Mouse (Mus musculus) hindbrain, embryonic 15.5 days (tissue): Measurements from ENCODE around the gene Skiv2l. TPM values are rescaled to one million over a fixed set of nuclear protein-coding genes. Genes with fewer than 3 reads are reported as not detected.
A peak's percentile ranks its signal among the peaks of the same experiment; 100 is the strongest.

Source experiments
- ATAC-seq: fragments of 200-750 bp; cut with Nextera tagmentation; 2 replicates; pipeline ENCODE4 v1.8.0; 2017; ENCODE audit warnings: low read depth, moderate number of reproducible peaks, moderate TSS enrichment; ENCODE audit not compliant: low FRiP score
- H3K27ac ChIP-seq: fragments of 300-500 bp; sonication (generic); replicated peaks from 2 replicates; pipeline ENCODE4 v1.5.1; 2015; ENCODE audit warnings: mild to moderate bottlenecking, inconsistent platforms
- H3K27me3 ChIP-seq: fragments of 300-500 bp; sonication (generic); 2 replicates; pipeline ENCODE4 v1.6.1; 2015; ENCODE audit warnings: control low read depth, inconsistent platforms
- H3K36me3 ChIP-seq: fragments of 300-500 bp; sonication (generic); 2 replicates; pipeline ENCODE4 v1.6.1; 2015; ENCODE audit warnings: control low read depth, inconsistent platforms
- H3K4me1 ChIP-seq: fragments of 300-500 bp; sonication (generic); replicated peaks from 2 replicates; pipeline ENCODE4 v1.6.1; 2015; ENCODE audit warnings: control low read depth, inconsistent platforms
- H3K4me2 ChIP-seq: fragments of 300-500 bp; sonication (generic); 2 replicates; pipeline ENCODE4 v1.6.1; 2015; ENCODE audit warnings: moderate library complexity, mild to moderate bottlenecking, inconsistent platforms
- H3K4me3 ChIP-seq: fragments of 300-500 bp; sonication (generic); 2 replicates; pipeline ENCODE4 v1.5.1; 2015; ENCODE audit warnings: mild to moderate bottlenecking, inconsistent platforms
- H3K9ac ChIP-seq: fragments of 300-500 bp; sonication (generic); 2 replicates; pipeline ENCODE4 v1.6.1; 2015; ENCODE audit warnings: inconsistent platforms
- H3K9me3 ChIP-seq: fragments of 300-500 bp; sonication (generic); 2 replicates; pipeline ENCODE4 v1.6.1; 2016; ENCODE audit warnings: control low read depth, inconsistent platforms
- WGBS: fragments of 180-500 bp; shearing (Covaris S2); methylation state at CpG from one replicate; pipeline ENCODE4 v1.1.7; 2015; 5-methylcytosine and 5-hydroxymethylcytosine counted together
- polyA plus RNA-seq: library from polyadenylated mRNA; unstranded; fragments of >200 nt; fragmentation: Nextera tagmentation; extraction: Ambion mirVana; gene quantifications from 2 replicates; pipeline ENCODE4 v1.2.1, GENCODE M21; 2015

The Skiv2l gene
- polyA plus RNA-seq, 1 experiment from 2014 or later: 63.4 TPM

DNA sequence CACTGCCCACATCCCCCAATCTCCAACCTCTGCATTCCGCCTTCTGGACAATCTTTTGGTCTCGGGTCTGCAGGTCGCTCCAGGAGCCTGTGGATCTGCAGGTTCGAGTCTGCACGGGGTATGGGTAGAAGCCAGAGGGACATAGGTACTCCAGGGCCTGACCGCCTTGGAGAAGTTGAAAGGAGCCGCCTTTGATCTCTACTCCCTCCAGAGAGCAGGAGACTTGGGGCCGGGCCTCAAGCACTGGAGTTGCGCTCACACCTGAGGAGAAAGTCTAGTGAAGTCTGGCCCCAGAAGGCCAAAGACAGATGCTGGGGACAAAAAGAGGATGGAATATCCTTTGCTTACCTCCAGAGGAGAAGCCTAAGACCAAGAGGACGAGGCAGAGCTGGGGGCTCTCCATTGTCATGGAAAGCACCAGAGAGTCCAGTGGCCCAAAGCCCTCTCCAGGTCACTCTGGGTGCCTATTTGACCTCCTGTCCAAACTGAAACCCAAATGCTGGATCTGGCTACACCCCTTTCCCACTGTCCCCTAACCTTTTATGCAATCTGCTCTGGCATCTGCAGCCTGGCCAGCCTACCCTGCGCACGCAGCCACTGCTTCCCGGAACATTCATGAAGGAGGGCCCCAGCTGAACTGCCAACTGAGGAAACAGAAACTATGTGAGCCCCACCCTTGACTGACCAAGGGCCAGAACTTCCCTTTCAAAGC lies 11.8 kb upstream of the Skiv2l start:
- Histone ChIP-seq H3K36me3 (no peaks in the 10 kb centered on the region), H3K9ac (no peak overlapping the region), H3K4me2 (no peak overlapping the region), H3K4me3 (no peak overlapping the region), H3K4me1 (no peaks in the 10 kb centered on the region), H3K27ac (no peak overlapping the region), H3K9me3 (no peaks in the 10 kb centered on the region), H3K27me3 (no peaks in the 10 kb centered on the region)
- WGBS: 71% methylated on average over 13 of the region's 13 CpGs
- no peak for ATAC-seq

DNA sequence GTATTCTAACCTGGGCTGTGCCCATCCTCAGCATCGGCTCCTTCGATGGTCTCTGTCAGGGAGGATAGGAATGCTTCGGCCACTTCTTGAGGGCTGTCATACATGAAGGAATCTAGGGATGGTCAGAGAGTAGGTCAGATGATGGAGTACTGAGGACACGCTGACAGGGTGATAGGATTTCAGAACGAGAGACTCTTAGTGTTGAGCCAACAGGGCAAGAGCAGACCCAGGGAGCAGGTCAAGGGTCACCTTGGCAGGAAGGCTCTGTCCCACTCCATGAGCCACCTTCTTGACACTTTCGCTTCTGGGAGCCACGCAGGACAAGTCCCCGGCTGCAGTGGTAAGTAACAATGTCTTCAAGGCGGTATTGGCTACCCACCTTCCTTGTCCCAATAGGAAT lies 10.5 kb upstream of the Skiv2l start:
- H3K9me3 ChIP-seq: no peaks in the 10 kb centered on the region
- H3K27ac ChIP-seq: no peak overlapping the region
- WGBS: 89% methylated on average over 9 of the region's 9 CpGs
- peaks cover 10% of the 10 kb centered on the region for H3K36me3 ChIP-seq
- ATAC-seq: no peak
- H3K4me2 ChIP-seq: no peak overlapping the region
- no peaks in the 10 kb centered on the region for H3K27me3 ChIP-seq
- no peak overlapping the region for H3K9ac ChIP-seq
- H3K4me1 ChIP-seq: no peaks in the 10 kb centered on the region
- no peak overlapping the region for H3K4me3 ChIP-seq

DNA sequence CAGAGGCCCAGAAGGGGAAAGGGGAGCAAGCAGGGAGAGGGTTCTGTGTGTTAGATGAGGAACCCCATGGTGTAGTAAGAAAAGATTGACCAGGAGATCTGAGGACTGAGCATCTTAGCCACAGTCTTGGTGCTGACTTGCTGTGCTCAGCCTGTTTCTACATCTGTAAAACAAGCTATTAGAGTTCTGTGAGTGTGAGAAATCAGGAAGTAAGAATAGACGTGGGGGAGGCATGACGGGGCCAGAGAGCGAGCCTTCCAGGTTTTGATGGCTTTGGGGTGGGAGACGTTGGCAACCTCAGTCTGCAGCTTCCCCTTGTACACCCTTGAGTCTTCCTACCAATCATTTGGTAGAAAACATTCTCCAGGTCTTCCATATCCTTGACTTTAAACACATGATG lies 8.7 kb upstream of the Skiv2l start:
- Histone ChIP-seq H3K9ac (no peak overlapping the region), H3K36me3 (peaks cover 27% of the 10 kb centered on the region), H3K4me1 (no peaks in the 10 kb centered on the region), H3K9me3 (no peaks in the 10 kb centered on the region), H3K27ac (no peak overlapping the region), H3K4me2 (no peak overlapping the region), H3K4me3 (no peak overlapping the region), H3K27me3 (no peaks in the 10 kb centered on the region)
- ATAC-seq: no peak
- WGBS: 87% methylated on average over 4 of the region's 4 CpGs

DNA sequence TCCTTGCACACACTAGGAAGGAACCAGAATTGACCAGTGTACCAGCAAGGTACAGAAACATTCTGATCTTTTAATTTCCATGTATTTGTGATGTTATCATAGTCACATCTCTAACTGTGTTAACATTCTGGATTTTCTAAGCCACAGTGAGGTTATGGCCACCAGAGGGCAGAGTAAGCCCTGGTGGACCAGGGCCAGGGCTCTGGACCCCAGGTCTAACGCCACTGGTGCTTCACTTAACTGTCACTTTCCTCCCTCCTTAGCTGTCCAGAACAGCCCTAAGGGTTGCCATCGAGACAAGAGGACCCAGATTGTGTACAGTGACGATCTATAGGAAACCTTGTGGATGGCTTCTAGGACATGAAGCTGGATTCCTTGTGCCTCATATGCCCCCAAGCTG lies 5.8 kb upstream of the Skiv2l start:
- no peak overlapping the region for H3K9ac ChIP-seq
- H3K36me3 ChIP-seq: peaks cover 39% of the 10 kb centered on the region
- H3K4me3 ChIP-seq: no peak overlapping the region
- 44% methylated on average over 3 of the region's 3 CpGs for WGBS
- H3K27me3 ChIP-seq: no peaks in the 10 kb centered on the region
- H3K9me3 ChIP-seq: no peaks in the 10 kb centered on the region
- no peak overlapping the region for H3K4me2 ChIP-seq
- no peak for ATAC-seq
- H3K27ac ChIP-seq: no peak overlapping the region
- peaks cover 14% of the 10 kb centered on the region for H3K4me1 ChIP-seq

DNA sequence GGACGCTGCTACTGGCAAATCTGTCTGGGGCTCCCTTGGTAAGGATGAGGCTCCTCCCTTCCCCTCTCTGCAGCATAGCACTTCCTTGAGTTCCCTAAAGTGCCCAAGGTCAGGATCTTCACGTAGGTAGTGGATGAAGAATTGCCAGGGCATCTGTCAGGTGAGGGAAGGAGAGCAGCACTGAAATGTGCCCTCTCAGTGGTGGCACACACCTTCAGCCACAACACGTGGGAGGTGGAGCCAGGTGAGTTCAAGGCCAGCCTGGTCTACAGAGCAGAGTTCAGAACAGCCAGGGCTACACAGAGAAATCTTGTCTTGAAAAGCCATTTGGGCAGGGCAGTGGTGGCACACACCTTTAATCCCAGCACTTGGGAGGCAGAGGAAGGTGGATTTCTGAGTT lies 4.8 kb upstream of the Skiv2l start:
- Histone ChIP-seq H3K4me1 (peaks cover 17% of the 10 kb centered on the region), H3K9me3 (no peaks in the 10 kb centered on the region), H3K9ac (no peak overlapping the region), H3K36me3 (peaks cover 39% of the 10 kb centered on the region), H3K4me3 (no peak overlapping the region), H3K4me2 (no peak overlapping the region), H3K27me3 (no peaks in the 10 kb centered on the region), H3K27ac (no peak overlapping the region)
- 88% methylated on average over 3 of the region's 3 CpGs for WGBS
- ATAC-seq: no peak

DNA sequence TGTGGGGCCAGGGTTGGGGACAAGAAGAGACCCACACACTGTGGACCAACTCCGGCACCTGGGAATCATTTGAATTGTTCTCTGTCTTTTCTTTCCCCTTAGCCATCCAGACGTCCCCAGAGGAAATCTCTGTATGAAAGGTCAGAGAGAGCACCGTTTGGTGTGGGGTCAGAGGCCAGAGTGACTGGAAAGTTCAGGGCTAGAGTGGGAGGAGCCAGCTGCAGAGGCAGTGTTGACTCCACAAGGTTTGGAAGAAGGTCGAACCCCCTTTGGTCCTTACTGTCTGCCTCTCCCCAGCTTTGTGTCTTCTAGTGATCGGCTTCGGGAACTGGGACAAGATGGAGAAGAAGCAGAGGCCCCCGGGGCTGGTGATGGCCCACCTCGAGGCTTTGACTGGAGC lies 3.5 kb upstream of the Skiv2l start:
- Histone ChIP-seq H3K36me3 (peaks cover 39% of the 10 kb centered on the region), H3K9ac (no peak overlapping the region), H3K27me3 (no peaks in the 10 kb centered on the region), H3K4me2 (no peak overlapping the region), H3K4me1 (peaks cover 25% of the 10 kb centered on the region), H3K9me3 (no peaks in the 10 kb centered on the region), H3K27ac (no peak overlapping the region), H3K4me3 (no peak overlapping the region)
- ATAC-seq: no peak
- 80% methylated on average over 8 of the region's 8 CpGs for WGBS

DNA sequence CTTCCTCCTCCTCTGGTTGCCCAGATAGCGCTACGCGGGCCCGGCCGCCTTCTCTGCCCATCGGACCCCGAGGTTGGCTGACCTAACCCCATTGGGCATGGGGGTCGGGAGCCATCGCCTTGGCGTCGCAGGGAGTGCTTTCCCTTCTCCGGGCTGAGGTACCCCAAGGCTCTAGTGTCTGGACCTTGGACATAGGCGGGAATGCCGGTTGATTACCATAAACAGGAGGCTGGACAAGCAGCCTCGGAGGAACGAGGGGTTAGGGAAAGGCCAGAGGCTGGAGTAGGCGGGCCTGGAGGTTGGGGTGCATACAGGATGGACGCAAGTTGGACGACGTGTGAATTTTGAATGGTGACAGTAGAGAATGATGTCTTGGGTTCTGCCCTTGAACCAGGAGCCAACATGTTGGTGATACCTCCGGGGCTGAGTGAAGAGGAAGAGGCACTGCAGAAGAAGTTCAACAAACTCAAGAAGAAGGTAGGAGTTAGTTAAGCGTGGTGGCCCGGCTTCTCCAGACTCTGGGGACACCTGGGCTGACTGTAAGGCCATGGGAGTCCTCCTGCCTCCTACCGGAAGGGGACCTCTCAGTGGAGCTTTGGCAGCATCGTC lies 611 bp upstream of the Skiv2l start:
- Histone ChIP-seq H3K9ac (peak overlapping the region; percentile 90), H3K4me1 (peaks cover 25% of the 10 kb centered on the region), H3K27ac (peak overlapping the region; percentile 73), H3K36me3 (peaks cover 57% of the 10 kb centered on the region), H3K4me3 (peak overlapping the region; percentile 74), H3K4me2 (peak overlapping the region; percentile 80), H3K9me3 (no peaks in the 10 kb centered on the region), H3K27me3 (no peaks in the 10 kb centered on the region)
- 2% methylated on average over 25 of the region's 25 CpGs for WGBS
- ATAC-seq: peak; percentile 2; the same call in 1 of the 2 replicates

DNA sequence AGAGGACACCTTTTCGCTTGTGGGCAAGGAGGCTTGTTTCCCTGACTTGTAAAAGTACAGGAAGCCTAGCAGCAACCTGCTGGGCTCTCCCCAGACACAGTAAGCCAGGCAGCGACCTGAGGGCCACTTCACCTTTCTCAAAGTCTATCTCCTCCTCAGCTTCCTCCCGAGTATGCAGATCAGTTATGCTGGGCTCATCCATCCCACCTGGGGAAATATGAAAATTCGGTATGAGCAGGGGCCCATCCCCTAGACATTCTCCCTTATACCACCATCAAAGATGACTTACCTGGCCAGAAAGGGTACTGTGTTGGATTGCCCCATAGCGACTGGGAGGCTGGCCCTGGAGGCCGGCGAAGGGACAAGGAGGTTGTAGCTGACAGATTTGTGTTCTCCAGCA lies 2.4 kb downstream of the Skiv2l start:
- Histone ChIP-seq H3K27me3 (no peaks in the 10 kb centered on the region), H3K9me3 (no peaks in the 10 kb centered on the region), H3K4me3 (no peak overlapping the region), H3K4me1 (peaks cover 25% of the 10 kb centered on the region), H3K36me3 (peaks cover 54% of the 10 kb centered on the region), H3K4me2 (no peak overlapping the region), H3K27ac (no peak overlapping the region), H3K9ac (no peak overlapping the region)
- 96% methylated on average over 7 of the region's 7 CpGs for WGBS
- ATAC-seq: no peak

DNA sequence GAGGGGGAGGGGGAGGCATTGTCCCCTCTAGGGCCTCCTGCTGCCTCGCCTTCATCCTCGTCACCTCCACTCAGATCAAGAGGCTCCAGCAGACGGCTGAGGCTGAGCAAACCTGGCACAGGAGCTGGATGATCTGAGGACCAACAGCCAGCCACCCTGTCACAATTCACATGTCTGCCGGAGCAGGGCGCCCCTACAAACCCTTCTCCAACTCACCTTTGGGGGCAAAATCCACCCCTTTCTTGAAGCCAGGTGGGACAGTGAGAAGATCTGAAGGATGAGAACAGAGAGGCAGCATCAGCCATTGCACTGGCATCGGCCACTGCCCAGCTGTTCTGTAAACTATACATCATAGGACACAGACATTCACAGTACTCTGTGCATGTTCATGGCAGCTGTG lies 2.8 kb downstream of the Skiv2l start:
- H3K4me1 ChIP-seq: peaks cover 24% of the 10 kb centered on the region
- no peak for ATAC-seq

DNA sequence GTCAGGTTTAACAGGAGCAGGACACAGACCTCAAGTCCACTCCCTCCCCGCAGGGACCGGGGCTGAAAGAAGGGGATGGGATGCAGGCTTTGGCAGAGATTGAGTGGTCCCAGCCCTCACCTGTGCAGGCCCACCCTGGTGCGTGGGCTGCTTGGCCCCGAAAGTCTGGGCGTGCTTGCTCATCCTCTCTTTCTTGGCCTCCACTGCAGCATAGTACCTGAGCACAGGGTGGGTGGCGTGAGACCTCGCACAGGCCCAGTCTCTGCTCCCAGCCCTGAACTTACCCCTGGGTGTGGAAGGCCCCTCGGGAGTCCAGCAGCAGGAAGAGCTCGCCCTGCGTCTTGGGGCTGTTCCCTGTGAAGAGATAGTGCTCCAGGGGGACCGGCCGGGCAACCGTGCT lies 5.1 kb downstream of the Skiv2l start:
- WGBS: 94% methylated on average over 13 of the region's 13 CpGs
- Histone ChIP-seq H3K4me1 (peaks cover 8% of the 10 kb centered on the region), H3K9me3 (no peaks in the 10 kb centered on the region), H3K9ac (no peak overlapping the region), H3K4me2 (no peak overlapping the region), H3K27me3 (no peaks in the 10 kb centered on the region), H3K36me3 (peaks cover 73% of the 10 kb centered on the region), H3K4me3 (no peak overlapping the region), H3K27ac (no peak overlapping the region)
- no peak for ATAC-seq

More for the DNA sequence above, 2.8 kb downstream of the Skiv2l start:
- no peak overlapping the region for H3K4me3 ChIP-seq
- H3K4me2 ChIP-seq: no peak overlapping the region
- 91% methylated on average over 6 of the region's 6 CpGs for WGBS
- H3K9me3 ChIP-seq: no peaks in the 10 kb centered on the region
- H3K27ac ChIP-seq: no peak overlapping the region
- no peaks in the 10 kb centered on the region for H3K27me3 ChIP-seq
- no peak overlapping the region for H3K9ac ChIP-seq
- H3K36me3 ChIP-seq: peaks cover 53% of the 10 kb centered on the region

DNA sequence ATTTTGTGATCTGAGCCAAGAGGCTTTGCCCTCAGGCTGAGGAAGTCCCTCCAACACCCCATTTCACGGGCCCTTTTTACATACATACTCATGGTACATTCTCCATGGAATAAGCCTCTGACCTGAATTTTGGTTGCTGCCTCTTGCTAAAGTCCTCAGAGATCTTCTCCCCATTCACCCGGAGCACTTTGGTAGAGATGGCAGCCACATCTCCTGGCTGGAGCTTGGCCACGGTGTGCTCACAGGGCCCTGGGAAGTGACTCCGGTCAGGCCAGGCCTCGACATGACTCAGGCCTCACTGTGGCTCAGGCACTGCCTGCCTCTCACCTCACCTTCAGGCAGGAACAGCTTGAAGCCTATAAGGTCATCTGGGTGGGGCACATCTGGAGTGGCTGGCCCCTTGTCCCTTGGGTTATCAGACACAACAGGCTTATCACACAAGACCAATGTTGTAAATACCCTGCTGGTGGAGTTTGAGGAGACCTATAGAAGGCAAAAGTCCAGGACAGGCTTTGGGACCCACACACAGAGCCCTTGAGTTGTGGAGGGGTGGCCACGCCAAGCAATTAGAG lies 9.2 kb downstream of the Skiv2l start:
- H3K36me3 ChIP-seq: peaks cover 63% of the 10 kb centered on the region
- H3K4me3 ChIP-seq: no peak overlapping the region
- no peak overlapping the region for H3K9ac ChIP-seq
- H3K4me2 ChIP-seq: no peak overlapping the region
- ATAC-seq: no peak
- no peak overlapping the region for H3K27ac ChIP-seq
- no peaks in the 10 kb centered on the region for H3K27me3 ChIP-seq
- H3K4me1 ChIP-seq: peaks cover 21% of the 10 kb centered on the region
- H3K9me3 ChIP-seq: no peaks in the 10 kb centered on the region
- WGBS: 87% methylated on average over 6 of the region's 6 CpGs

DNA sequence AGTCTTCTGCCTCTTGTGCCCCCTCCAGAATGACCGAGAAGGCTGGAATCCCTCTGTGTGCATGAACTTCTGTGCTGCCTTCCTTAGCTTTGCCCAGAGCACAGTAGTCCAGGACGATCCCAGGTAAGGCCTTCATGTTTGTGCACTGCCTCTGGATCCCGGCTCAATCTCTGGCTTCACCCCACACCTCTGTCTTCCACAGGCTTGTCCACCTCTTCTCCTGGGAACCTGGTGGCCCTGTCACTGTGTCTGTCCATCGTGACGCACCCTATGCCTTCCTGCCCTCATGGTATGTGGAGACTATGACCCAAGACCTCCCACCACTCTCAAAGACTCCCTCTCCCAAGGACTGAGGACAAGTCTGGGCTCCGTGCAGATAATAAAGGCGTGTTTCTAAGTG lies 11.2 kb downstream of the Skiv2l start:
- H3K4me1 ChIP-seq: peaks cover 31% of the 10 kb centered on the region
- H3K36me3 ChIP-seq: peaks cover 52% of the 10 kb centered on the region
- ATAC-seq: no peak
- H3K27me3 ChIP-seq: no peaks in the 10 kb centered on the region
- WGBS: 92% methylated on average over 7 of the region's 7 CpGs
- no peak overlapping the region for H3K27ac ChIP-seq
- no peak overlapping the region for H3K9ac ChIP-seq
- no peak overlapping the region for H3K4me3 ChIP-seq
- no peak overlapping the region for H3K4me2 ChIP-seq
- H3K9me3 ChIP-seq: no peaks in the 10 kb centered on the region
